Mouse (Mus musculus) mature B cell (primary cell): ENCODE measurements around the gene Commd1.

ENCODE experiments used
- in situ Hi-C: fragments of 300-500 bp; cut with MboI; formaldehyde crosslinking; loops from 2 replicates; pipeline ENCODE4 v1.14.3; 2019

Gene Commd1

DNA sequence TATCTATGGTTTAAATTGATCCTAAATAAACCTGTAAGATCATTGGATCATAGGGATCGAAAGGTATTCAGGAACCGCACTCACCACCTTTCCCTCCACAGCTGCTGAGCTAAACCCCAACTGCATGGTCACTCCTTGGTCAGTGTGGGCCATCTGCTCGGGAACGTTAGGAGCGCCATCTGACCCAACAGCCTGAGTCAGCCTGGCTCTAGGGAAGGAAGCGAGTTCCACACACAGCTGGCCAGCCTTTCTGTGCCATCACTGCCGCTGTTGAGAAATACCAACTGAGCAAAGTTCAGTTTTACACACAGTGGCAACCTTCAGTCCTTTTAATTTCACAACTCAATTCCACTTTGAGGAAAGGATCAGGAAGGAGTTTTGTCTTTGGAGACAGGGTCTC, 90.3 kb downstream of the Commd1 start:
- in situ Hi-C loops, result no loop called here

DNA sequence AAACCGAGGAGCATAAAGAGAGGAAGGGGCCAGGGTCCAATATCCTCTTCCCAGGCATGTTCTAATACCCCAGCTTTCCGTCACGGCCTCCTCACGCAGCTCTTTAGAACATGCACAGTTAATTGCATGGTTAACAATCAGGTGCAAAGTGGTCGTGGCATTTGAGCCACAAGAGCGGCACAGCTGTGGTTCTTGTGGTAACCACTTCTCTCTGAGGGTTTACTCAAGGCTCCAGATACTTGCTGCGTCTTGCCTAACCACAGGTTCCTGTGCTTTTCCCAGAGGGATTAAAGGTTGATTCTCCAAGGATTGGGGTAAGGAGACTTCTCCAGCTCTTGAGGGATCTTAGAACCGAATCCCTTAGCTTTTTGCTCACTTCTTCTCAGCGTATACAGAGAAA, 90.9 kb downstream of the Commd1 start:
- in situ Hi-C loops, result no loop called here

DNA sequence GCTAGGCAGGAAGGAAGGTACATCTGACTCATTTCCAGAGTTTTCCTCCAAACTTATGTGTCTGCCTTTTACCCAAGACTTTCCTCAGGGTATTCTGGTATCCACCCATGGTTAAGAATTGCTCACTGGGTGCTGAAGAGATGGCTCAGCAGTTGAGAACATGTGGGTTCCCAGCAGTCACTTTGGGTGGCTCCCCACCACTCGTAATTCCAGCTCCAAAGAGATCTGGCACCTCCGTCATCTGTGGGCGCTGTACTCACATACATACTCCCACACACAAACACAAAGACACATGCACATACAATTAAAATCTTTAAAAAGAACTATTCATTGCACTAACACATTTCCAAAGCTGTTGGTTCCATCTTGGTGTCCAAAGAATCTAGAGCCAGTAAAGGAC, 93.0 kb downstream of the Commd1 start:
- in situ Hi-C loops, result no loop called here

DNA sequence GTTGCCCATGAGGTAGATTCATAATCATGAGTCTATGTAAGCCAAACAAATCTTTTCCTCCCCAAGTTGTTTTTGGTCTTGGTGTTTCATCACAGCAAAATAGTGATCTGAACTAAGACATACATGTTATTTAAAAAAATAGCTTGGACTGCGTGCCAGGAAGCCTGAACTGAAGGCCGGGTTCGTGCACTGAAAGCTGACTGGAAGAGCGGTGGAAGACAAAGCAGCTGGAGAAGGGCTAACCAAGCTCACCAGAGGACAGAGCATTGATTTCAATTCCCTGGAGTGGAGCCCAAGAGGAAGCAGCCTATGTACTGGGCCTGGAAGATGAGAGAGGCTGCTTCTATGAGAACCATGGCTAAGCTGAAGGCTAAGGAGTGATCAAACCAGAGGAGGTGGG, 95.2 kb downstream of the Commd1 start:
- in situ Hi-C loops, result no loop called here

DNA sequence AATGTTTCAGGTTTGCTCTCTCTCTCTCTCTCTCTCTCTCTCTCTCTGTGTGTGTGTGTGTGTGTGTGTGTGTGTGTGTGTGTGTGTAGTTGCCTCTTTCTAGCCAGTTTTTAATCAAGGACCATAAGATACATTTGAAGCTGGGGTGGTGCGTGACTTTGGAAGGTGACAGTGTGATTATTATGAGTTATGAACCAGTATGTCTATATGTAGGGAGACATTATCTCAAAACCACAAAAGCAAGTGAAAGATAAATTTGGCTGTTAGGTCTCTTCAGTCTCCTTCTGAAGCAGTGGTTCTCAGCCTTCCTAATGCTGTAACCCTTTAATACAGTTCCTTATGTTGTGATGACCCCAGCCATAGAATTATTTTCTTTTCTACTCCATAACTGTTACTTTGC, 96.8 kb downstream of the Commd1 start:
- in situ Hi-C loops, result no loop called here

DNA sequence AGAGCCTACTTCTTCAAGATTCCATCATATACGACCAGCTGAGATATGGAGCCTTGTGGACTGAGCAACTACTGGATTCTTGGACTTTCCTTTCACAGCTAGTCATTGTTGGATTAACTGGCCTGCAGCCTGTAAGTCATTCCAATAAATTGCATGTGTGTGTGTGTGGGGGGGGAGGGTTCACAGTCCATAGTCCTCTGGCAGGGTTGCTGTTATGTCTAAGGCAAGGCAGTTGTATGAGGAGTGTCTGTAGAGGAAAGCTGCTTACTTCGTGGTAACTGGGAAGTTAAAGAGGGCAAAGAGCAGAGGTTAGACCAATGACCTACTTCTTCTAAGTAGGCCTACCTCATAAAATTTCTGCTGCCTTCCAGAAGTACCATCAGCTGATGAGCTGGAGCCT, 98.5 kb downstream of the Commd1 start:
- in situ Hi-C loops, result no loop called here

DNA sequence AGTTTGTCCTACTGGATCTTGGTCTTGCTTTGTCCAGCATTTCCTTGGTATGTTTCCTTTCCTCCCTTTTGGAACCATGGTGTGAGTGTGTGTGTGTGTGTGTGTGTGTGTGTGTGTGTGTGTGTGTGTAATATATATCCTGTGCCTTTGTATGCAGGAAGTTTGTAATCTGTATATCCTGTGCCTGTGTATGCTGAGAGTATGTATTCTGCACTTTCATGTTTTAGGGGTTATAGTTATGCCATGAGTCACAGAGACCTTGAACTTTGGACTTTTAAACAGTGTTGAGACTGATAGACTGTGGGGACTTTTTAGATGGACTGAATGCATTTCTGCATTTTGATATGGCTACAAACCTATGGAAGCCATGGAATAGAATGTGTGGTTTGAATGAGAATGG, 99.3 kb downstream of the Commd1 start:
- in situ Hi-C loops, result no loop called here

DNA sequence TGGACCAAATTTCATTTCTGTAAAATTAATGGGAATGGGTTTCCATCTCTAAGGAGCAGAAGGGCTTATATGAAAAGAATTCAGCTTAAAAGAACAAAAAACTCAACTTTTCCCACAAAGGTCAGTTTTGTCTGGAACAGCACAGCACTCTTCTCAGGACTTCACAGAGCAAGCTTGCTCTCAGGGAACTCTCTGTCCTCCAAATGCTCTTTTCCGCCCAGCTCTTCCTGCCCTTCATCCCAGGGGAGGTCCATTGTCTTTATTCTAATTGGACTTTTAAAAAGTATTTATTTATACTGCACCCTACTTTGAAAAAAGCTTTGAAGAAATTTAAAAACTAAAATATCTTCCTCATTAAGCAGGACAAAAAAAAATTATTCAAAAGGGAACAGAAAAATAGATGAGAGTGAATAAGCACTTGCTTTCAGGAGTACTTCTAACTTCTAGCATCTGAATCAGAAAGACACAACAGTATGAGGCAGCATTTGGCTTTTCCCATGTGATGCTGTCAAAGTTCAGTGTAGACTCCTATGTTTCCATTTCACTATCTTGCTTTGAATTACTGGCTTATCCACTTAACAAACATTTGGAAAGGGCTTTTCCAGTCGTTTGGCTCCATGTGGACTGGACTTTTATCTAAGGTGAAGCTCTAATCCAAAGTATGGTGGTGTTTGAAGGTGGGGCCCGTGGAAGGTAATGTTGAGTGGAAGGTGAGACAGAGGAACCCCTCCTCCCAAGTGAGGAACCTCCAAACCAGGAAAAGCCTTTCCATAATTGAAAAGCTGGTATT, 101.6 kb downstream of the Commd1 start:
- in situ Hi-C loops, result no loop called here

DNA sequence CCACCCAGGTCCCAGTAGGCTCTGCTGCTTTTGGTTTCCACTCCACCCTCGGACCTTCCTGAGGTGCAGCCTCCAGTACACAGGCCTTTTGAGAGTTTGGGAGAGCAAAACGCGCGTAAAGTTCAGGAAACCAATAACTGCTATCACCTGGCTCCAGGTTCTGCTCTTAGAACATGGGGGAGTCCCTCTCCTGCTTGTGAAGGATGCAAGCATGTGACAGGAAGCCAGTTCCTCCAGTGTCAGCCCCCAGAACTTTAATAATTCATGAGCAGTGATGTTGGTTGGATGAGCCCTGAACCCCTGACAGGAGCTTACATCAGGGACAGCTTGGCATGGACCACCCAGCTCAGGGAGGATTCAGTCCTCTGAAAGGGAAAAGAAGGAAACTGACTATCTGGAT, 102.5 kb downstream of the Commd1 start:
- in situ Hi-C loops, result no loop called here

DNA sequence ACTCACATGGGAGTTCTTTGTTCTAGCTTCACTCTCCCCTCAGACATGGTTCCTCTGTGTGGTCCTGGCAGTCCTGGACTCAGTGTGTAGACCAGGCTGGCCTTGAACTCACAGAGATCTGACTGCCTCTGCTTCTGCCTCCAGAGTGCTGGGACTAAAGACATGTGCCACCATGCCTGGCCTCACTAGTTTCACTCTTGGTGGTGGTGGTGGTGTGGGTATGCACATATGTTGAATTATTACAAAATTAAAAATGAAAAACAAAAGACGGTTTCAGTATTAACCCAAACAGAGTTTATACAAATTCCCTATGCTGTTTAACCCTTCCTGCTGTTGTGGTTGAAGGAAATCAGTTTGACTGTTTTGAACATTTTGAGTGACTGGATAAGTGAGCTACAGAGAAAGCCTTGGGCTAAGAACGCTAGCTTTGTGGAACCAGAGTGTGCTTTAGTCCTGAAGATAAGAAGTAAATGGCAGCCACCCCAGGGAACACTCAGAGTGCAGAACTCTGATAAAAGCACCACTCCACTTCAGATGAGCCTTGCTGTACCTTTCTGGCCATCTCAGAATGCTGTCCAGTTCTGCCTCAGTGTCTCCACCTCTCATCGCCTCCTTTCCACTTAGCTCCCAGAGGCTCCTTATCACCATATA, 105.4 kb downstream of the Commd1 start:
- in situ Hi-C loops, result no loop called here

DNA sequence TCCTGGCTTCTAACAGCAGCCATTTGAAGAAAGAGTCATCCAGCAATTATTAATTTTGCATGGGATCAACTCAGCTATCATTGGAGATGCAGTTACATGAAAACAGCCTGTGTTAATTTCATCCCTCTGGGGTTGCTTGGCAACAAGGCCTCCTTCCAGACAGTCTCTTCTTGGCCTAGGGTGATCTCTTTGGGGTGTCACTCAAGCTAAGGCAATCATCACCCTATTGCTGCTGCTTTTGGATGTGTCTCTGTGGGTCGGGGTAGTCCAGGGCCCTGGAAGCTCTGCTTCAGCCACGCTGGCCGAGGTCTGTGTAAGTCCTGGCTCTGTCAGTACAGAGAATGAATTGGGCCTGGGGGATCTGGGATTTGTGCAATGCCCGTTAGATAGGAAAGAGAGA, 106.9 kb downstream of the Commd1 start:
- in situ Hi-C loops, result no loop called here

DNA sequence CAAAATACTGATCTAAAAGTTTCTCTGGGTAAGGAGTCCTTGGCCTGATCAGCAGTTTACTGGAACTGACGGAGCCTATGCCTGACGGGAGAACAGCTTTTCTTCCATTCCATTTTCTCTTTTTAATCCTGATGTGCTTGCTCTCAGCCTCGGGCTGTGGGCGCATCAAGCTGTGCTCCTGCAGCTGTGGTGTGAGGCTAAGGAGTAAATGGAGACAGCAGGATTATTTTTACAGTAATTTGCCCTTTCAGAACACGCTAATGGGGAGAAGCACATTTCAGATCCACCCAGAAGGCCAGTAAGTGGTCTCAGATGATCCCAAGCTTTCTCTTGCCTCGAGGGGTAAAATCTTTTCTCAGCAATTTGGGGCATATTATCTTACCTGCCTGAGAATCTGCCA, 107.4 kb downstream of the Commd1 start:
- in situ Hi-C loops, result no loop called here

DNA sequence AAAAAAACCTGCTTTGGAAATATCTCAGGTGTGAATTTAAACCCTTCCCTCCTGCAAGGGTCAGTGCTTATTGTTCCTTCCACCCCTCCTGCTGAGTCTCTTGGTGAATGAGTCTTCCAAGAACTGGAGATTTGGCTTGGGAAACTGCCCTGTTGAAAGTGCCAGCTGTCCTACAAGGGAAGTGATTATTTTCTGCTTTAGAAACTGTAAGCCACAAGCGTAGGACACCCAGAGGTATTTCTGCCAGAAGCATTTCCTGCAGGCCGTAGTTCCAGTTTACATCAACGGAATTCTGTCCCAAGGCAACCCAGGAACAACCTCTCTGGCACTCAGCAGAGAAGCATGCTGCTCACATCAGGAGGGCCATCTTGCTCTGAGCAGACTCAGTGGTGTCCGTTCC, 108.8 kb downstream of the Commd1 start:
- in situ Hi-C loops, result no loop called here

DNA sequence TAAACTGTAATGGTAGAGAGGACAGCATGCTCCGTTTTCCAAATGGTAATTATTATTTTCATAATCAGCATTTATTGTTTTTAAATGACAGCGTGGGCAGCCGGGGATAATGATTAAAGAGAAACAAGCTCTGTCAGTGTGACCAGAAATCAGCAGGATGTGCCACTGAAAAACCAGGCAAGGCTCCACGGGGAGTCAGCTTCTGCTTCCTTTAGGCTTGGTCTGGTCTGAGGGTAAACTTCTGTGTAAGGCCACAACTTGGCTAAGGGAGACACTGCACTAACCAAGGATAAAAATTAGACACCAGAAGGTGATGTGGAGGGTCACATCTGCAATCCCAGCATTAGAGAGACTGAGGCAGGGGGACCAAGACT, 109.9 kb downstream of the Commd1 start:
- in situ Hi-C loops, result no loop called here

DNA sequence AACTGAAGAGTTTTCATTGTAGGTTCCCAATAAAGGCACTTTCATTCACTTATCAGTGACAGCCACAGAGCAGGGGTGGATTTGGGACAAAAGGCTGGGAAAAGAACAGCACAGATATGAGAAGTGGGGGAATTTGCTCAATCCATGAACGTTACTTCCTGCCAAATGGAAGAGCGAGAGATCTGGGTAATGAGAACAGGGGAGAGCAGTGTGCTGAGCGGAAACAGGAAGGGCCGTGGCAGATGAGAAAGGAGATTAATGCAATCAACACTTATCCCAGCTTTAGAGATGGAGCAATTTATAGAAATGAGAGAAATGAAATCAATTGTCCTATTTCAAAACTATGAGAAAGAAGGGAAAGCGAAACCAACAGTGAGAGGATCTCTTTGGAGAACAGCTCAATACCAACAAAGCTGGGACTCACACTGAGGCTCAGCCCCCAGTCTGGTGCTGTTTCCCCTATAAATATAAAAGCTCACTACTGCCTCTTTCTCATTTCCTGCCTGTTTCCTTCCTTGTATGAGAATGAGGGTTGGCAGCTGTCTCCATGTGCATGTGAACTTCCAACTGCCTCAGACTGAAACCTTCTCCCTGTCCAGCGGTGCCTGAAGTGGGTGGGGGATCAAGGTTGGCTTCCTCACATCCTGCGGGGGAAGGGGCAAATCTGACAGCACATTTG, 110.4 kb downstream of the Commd1 start:
- in situ Hi-C loops, result no loop called here

DNA sequence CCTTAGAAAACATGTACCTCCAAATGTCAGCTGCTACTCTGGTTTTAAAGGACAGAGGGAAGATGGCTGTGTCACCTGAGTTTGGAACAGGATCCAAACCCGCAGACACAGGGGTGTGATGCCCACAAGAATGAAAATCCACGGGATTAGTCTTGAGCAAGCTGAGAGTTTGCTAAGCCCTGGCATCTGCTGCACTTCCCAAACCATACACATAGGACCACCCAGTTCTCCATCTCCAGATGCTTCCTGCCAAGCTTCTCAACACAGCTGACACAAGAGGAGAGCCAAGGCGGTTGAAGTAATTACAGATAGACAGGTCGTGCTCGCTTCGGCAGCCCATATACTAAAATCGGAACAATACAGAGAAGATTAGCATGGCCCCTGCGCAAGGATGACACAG, 113.6 kb downstream of the Commd1 start:
- in situ Hi-C loops, result no loop called here

DNA sequence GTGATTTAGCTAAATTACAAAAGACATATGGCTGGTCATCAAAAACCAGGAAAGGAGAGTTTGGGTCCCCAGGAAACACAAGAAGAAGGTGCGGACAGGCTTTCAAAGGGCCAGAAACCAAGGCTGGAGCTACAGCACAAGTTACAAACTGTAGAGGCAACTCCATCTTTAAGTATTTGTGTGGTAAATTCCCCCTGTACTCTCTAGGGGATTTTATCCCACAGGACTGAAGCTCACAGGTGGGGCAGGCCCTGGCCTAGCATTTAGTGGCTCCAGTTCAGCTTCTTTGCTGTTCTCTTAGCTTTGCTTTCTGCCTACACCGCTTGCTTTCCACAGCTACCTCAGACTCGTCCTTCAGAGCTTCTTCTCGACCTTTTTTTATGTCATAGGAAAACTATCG, 114.5 kb downstream of the Commd1 start:
- in situ Hi-C loops, result no loop called here

DNA sequence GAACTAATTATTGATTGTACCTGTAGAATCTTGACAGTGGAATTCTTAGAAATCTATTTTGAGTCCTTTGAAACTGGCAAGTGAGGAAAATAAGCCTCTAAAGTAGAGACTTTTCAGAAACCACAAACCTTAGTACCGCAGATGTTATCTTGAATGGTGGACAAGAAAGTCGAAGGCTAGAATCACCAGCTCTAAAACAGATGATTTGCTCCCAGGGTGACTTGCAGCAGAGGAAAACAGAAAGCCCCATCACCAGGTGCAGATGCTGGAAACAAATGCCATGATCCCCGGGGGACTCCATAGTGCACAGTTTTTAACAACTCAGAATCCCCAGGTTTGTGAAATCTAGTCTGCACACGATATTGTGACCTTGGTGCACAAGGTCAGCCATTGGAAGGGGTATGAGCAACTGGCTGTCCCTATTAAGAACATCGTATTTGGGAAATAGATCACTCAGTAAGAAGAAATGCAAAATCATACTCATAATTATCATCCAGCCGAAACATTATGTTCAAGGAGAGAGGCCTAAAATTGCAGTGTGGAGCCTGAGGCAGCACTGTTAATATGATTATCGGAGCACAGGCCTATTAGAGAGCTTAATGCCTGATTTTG, 116.4 kb downstream of the Commd1 start:
- in situ Hi-C loops, result no loop called here

DNA sequence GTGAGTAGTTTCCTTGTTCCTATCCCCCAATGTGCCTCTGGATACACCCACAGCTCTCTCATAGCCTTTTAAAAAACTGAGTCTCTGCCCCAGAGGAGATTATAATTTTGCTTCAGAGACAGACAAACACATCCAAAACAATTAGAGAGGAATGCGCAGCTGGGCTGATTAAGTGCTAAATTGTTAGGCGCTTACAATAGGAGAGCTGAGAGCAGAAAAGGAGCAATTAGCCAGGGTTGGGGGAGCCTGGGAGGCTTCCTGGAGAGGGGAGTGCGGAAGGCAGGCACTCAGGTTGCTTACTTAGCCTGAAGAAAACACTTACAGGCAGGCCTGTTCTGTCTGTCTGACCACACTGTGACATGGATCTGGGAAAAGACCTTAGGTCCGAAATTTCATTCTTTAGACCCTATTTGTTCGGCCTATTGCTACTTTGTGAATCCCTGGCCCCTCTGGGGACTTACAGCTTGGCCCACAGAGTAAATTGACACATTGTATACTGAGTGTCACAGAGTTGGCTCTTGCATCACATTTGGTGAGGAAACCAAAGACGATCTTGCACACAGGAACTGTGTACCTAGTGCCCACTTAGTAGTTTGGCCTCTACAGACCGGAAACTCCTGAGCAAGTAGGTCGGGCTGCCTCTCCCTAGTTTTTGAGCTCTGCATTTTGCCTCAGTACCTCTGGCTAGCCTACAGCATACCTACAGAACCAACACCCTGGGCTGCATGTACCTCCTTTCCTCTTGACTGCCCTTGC, 117.7 kb downstream of the Commd1 start:
- in situ Hi-C loops, result no loop called here

DNA sequence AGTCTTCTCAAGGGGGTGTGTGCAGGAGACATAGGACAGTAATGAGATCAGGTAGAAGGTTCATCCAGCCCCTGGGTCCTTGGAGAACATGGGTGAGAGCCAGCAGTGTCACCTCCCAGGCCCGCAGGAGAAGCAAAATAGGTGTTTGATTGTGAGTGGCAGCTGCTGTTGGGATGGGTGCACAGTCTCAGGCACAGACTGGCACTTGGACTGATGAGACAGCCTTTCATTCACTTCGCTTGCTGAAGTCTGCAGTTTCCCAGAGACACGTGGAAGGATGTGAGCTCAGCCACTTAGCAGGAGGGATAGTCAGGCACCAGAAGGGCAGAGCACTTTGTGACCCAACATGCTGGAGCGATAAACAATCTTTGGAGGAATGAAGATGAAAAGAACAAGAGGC, 118.6 kb downstream of the Commd1 start:
- in situ Hi-C loops, result no loop called here

DNA sequence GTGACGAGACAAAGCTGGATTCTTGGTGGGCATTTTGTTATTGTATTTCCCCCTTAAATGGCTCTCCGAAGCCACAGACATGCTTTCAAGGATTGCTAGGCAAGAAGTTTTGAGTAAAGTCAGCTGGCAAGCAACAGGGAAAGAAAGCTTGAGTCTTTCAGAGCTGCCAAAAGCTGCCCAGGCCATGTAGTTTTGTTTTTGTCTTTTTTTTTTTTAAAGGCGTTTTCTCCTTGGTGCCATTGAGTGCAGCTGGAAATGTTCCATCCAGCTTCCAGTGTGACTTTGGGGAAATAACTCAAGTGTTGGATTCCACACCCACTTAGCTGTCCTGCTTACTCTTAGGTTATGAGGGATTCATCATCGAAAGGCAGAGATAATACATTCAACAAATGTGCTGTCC, 120.9 kb downstream of the Commd1 start:
- in situ Hi-C loops, result no loop called here
